Mouse (Mus musculus) kidney, postnatal 0 days (tissue): ENCODE measurements around the gene Gng7. TPM values are rescaled to one million over a fixed set of nuclear protein-coding genes. Genes with fewer than 3 reads are reported as not detected.

Source experiments
- ATAC-seq: fragments of 200-750 bp; cut with Nextera tagmentation; replicated peaks from 2 replicates; pipeline ENCODE4 v1.8.0; 2017; ENCODE audit warnings: low read depth, moderate number of reproducible peaks, moderate TSS enrichment, moderate library complexity; ENCODE audit not compliant: low FRiP score
- DNase-seq: peaks from one replicate; pipeline ENCODE4 v3.0.0-alpha.2; 2016; ENCODE audit warnings: low spot score
- H3K27ac ChIP-seq: fragments of 300-500 bp; sonication (generic); 2 replicates; pipeline ENCODE4 v1.5.1; 2014; ENCODE audit warnings: mild to moderate bottlenecking
- H3K27me3 ChIP-seq: fragments of 300-500 bp; sonication (generic); 2 replicates; pipeline ENCODE4 v1.6.1; 2014; ENCODE audit warnings: low read length, mixed read lengths; ENCODE audit not compliant: insufficient read depth
- H3K36me3 ChIP-seq: fragments of 300-500 bp; sonication (generic); 2 replicates; pipeline ENCODE4 v1.6.1; 2014; ENCODE audit warnings: low read length, mixed read lengths; ENCODE audit not compliant: insufficient read depth
- H3K4me1 ChIP-seq: fragments of 300-500 bp; sonication (generic); replicated peaks from 2 replicates; pipeline ENCODE4 v1.6.1; 2014; ENCODE audit warnings: antibody characterized with exemption, low read length, mixed read lengths; ENCODE audit not compliant: insufficient read depth
- H3K4me2 ChIP-seq: fragments of 300-500 bp; sonication (generic); 2 replicates; pipeline ENCODE4 v1.6.1; 2014; ENCODE audit warnings: mild to moderate bottlenecking, low read length, moderate library complexity, mixed read lengths
- H3K4me3 ChIP-seq: fragments of 300-500 bp; sonication (generic); replicated peaks from 2 replicates; pipeline ENCODE4 v1.5.1; 2014; ENCODE audit warnings: low read depth, low read length
- H3K9ac ChIP-seq: fragments of 300-500 bp; sonication (generic); 2 replicates; pipeline ENCODE4 v1.6.1; 2014; ENCODE audit warnings: low read depth, low read length
- H3K9me3 ChIP-seq: fragments of 300-500 bp; sonication (generic); replicated peaks from 2 replicates; pipeline ENCODE4 v1.6.1; 2016; ENCODE audit warnings: low read length, inconsistent platforms, mixed read lengths
- CTCF ChIP-seq: IDR thresholded peaks from 2 replicates; pipeline ENCODE4 v1.5.1; 2016; ENCODE audit warnings: antibody characterized with exemption, low read depth, mild to moderate bottlenecking, moderate library complexity
- WGBS: fragments of 180-500 bp; shearing (Covaris S2); extraction: QIAGEN DNeasy Blood & Tissue Kit; methylation state at CpG from one replicate; pipeline ENCODE4 v1.1.7; 2014; 5-methylcytosine and 5-hydroxymethylcytosine counted together
- polyA plus RNA-seq: library from polyadenylated mRNA; unstranded; fragments of >200 nt; fragmentation: Nextera tagmentation; extraction: Ambion mirVana; gene quantifications from 2 replicates; pipeline ENCODE4 v1.2.1, GENCODE M21; 2015

The Gng7 gene
- polyA plus RNA-seq, 1 experiment from 2014 or later, result 3.4 TPM

DNA sequence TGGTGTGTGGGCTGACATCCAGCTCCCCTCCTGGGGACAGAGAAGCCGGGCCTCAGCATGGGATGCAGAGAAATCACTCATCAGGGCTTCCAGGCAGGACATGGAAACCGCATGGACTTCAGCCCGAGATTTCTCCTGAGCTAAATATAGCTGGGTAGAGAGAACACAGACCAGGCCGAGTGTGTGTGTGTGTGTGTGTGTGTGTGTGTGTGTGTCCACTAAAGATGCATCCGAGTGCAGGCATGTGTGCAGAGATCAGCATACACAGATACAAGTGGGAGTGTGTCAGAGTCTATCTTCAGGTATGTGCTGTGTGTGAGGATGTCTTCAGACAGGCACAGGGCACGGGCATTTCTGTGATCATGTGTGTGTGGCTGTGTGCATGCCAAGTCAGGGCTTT lies 59.9 kb downstream of the Gng7 start:
- H3K36me3 ChIP-seq, result no peaks in the 10 kb centered on the region
- H3K4me3 ChIP-seq, result no peak overlapping the region
- ATAC-seq (peak; percentile 25; the same call in 1 of the 2 replicates), DNase-seq (no peak)
- no peak overlapping the region for H3K4me2 ChIP-seq
- no peaks in the 10 kb centered on the region for H3K4me1 ChIP-seq
- no peak overlapping the region for H3K9ac ChIP-seq
- no peaks in the 10 kb centered on the region for H3K9me3 ChIP-seq
- H3K27ac ChIP-seq, result 0 out of 2 replicates have a peak overlapping the region, but pooled peaks have one; percentile 19
- WGBS, result 57% methylated on average over 6 of the region's 6 CpGs
- H3K27me3 ChIP-seq, result no peaks in the 10 kb centered on the region
- no peak for TF ChIP-seq CTCF

DNA sequence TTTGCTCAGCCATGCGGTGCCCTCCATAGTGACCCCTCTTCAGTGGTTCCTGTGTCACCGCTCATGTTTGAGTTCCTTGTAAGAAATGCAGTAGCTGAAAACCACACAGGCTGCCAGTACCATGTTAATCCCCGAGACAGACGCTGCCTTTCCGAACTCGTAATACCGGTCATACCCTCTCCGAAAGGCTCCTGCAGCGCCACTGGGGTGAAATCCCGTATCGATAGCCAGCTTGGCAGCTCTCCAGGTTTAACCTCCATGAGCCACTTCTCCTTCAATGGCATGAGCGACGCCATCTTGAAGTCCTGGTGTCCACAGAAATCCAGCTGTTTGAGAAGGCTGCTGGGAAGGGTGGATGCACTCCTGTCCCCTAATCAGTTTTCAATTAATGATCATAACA lies 60.3 kb downstream of the Gng7 start:
- no peaks in the 10 kb centered on the region for H3K27me3 ChIP-seq
- H3K36me3 ChIP-seq, result no peaks in the 10 kb centered on the region
- H3K9me3 ChIP-seq, result no peaks in the 10 kb centered on the region
- 77% methylated on average over 13 of the region's 13 CpGs for WGBS
- DNase-seq, result no peak
- no peak for TF ChIP-seq CTCF
- H3K9ac ChIP-seq, result no peak overlapping the region
- H3K4me2 ChIP-seq, result no peak overlapping the region
- ATAC-seq, result no peak
- H3K4me3 ChIP-seq, result no peak overlapping the region
- no peak overlapping the region for H3K27ac ChIP-seq
- H3K4me1 ChIP-seq, result no peaks in the 10 kb centered on the region

GRCm38 (mm10) chr10:80952449-80952848 lies 62.3 kb downstream of the Gng7 start:
- 77% methylated on average over 15 of the region's 15 CpGs for WGBS
- TF ChIP-seq CTCF, result no peak
- Histone ChIP-seq H3K4me3 (no peak overlapping the region), H3K27ac (no peak overlapping the region), H3K9me3 (no peaks in the 10 kb centered on the region), H3K4me2 (no peak overlapping the region), H3K4me1 (no peaks in the 10 kb centered on the region; the same call in none of the 2 replicates), H3K9ac (no peak overlapping the region), H3K27me3 (no peaks in the 10 kb centered on the region), H3K36me3 (no peaks in the 10 kb centered on the region)
- DNase-seq, result no peak
- no peak for ATAC-seq

DNA sequence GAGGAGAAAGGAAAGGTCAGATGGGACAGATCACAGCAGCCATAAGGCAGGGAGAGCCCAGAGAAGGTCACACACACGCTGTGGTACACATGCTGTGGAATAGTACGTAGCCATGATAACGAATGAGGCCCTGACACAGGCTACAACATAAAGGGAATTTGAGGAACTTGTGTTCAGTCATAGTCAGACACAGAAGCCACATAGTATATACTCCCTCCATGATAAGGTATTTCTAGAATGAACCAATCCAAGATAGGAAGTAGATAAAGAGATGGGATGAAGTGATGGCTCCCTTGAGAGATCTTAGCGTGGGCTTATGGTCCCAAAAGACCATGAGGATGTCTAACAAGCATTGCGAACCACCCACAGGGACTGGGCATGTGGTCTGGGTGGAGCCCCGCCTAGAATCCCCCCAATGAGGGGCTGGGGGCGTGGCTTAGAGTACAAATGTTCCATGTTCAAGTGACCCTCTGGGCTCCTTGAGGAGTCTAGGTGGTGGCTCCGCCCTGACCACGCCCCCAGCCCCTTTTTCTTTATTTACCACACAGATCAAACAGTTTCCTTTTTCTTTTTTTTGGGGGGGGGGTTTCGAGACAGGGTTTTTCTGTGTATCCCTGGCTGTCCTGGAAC lies 62.9 kb downstream of the Gng7 start:
- no peak overlapping the region for H3K4me2 ChIP-seq
- no peak for ATAC-seq
- H3K4me1 ChIP-seq, result no peaks in the 10 kb centered on the region; the same call in none of the 2 replicates
- no peaks in the 10 kb centered on the region for H3K27me3 ChIP-seq
- H3K36me3 ChIP-seq, result no peaks in the 10 kb centered on the region
- no peak overlapping the region for H3K27ac ChIP-seq
- no peak overlapping the region for H3K4me3 ChIP-seq
- H3K9ac ChIP-seq, result no peak overlapping the region
- no peak for DNase-seq
- no peak for TF ChIP-seq CTCF
- H3K9me3 ChIP-seq, result no peaks in the 10 kb centered on the region
- 78% methylated on average over 10 of the region's 10 CpGs for WGBS

DNA sequence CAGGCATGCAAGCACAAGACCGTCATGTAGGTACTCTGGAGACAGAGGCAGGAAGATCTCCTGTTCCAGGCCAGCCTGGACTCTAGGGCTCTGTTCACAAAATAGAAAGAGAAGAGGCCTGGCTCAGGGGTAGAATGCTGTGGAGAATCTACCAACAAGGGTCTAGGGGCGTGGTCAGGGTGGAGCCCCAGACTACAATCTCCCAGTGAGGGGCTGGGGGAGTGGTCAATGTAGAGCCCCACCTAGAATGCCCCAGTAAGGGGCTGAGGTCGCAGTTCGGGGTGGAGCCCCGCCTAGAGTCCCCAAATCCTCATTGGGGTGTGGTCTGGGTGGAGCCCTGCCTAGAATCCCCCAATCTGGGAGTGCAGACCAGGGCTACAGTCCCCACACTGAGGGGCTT lies 64.4 kb downstream of the Gng7 start:
- H3K9ac ChIP-seq, result no peak overlapping the region
- WGBS, result 39% methylated on average over 5 of the region's 5 CpGs
- H3K9me3 ChIP-seq, result no peaks in the 10 kb centered on the region
- H3K4me3 ChIP-seq, result no peak overlapping the region
- H3K27ac ChIP-seq, result no peak overlapping the region
- no peaks in the 10 kb centered on the region for H3K27me3 ChIP-seq
- H3K4me2 ChIP-seq, result no peak overlapping the region
- TF ChIP-seq CTCF, result no peak
- H3K36me3 ChIP-seq, result no peaks in the 10 kb centered on the region
- no peaks in the 10 kb centered on the region; the same call in none of the 2 replicates for H3K4me1 ChIP-seq
- no peak for DNase-seq
- no peak for ATAC-seq

DNA sequence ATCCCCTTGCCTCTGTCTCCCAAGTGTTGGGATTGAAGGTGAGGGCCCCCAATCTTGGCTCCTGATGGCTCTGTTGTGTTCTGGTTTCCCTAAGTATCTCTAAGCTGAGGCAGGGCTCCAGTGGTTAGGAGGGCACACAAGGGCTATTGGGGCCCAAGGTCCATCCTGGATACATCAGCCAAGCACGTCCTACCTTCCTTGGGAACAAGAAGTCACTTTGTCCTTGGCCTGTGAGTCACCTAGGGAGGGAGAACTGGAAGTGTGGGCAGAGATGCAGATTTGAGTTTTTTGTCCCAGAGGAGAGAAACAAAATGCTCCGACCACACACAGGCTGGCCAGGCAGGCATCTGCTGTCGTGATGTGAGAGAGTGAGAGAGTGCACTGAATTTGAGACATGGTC lies 65.7 kb downstream of the Gng7 start:
- DNase-seq (no peak), ATAC-seq (no peak)
- WGBS, result 71% methylated on average over 3 of the region's 3 CpGs
- Histone ChIP-seq H3K9ac (no peak overlapping the region), H3K9me3 (no peaks in the 10 kb centered on the region), H3K4me1 (no peaks in the 10 kb centered on the region; the same call in none of the 2 replicates), H3K36me3 (no peaks in the 10 kb centered on the region), H3K27me3 (no peaks in the 10 kb centered on the region), H3K4me3 (no peak overlapping the region), H3K27ac (no peak overlapping the region), H3K4me2 (no peak overlapping the region)
- no peak for TF ChIP-seq CTCF

DNA sequence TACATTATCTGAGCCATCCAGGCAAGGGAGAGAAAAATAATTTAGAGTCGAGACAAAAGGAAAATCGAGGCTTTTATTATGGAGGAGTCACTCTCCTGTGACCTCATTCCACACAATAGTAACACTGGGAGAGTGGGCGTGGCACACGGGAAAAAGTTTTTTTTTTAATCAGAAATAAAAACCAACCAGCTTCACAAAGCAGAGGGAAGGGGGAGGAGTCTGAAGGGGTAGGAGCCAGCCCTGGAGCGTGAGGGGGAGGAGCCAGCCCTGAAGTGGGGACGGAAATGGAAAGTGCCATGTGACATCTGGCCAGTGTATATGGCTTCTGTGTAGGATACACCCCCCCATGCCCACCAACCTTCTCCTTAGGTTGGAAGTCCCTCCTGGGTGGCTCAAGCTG lies 66.2 kb downstream of the Gng7 start:
- Histone ChIP-seq H3K9ac (no peak overlapping the region), H3K9me3 (no peaks in the 10 kb centered on the region), H3K4me1 (no peaks in the 10 kb centered on the region; the same call in none of the 2 replicates), H3K27me3 (no peaks in the 10 kb centered on the region), H3K36me3 (no peaks in the 10 kb centered on the region), H3K4me2 (no peak overlapping the region), H3K27ac (no peak overlapping the region), H3K4me3 (no peak overlapping the region)
- DNase-seq, result peak; percentile 87
- ATAC-seq, result no peak; the same call in 1 of the 2 replicates
- WGBS, result 15% methylated on average over 6 of the region's 6 CpGs
- TF ChIP-seq CTCF, result no peak
